Mouse (Mus musculus) liver, embryonic 11.5 days (tissue): ENCODE data around the gene Gpr182. TPM values are rescaled to one million over a fixed set of nuclear protein-coding genes. Genes with fewer than 3 reads are reported as not detected.
A peak's percentile ranks its signal among the peaks of the same experiment; 100 is the strongest.

Source experiments
- ATAC-seq: fragments of 200-750 bp; cut with Nextera tagmentation; replicated peaks from 2 replicates; pipeline ENCODE4 v1.8.0; 2017; ENCODE audit warnings: moderate number of reproducible peaks, mild to moderate bottlenecking, moderate TSS enrichment, moderate library complexity; ENCODE audit not compliant: low FRiP score
- DNase-seq: peaks from one replicate; pipeline ENCODE4 v3.0.0-alpha.2; 2017; ENCODE audit warnings: low spot score
- H3K27ac ChIP-seq: fragments of 300-500 bp; sonication (generic); 2 replicates; pipeline ENCODE4 v1.5.1; 2014; ENCODE audit warnings: mild to moderate bottlenecking, low read depth, low read length, control low read depth
- H3K27me3 ChIP-seq: fragments of 300-500 bp; sonication (generic); replicated peaks from 2 replicates; pipeline ENCODE4 v1.6.1; 2014; ENCODE audit warnings: low read length, mixed read lengths; ENCODE audit not compliant: control insufficient read depth, insufficient read depth
- H3K36me3 ChIP-seq: fragments of 300-500 bp; sonication (generic); 2 replicates; pipeline ENCODE4 v1.6.1; 2014; ENCODE audit warnings: mild to moderate bottlenecking, low read length, moderate library complexity, mixed read lengths; ENCODE audit not compliant: control insufficient read depth, insufficient read depth
- H3K4me1 ChIP-seq: fragments of 300-500 bp; sonication (generic); replicated peaks from 2 replicates; pipeline ENCODE4 v1.6.1; 2014; ENCODE audit warnings: low read length, mixed read lengths; ENCODE audit not compliant: control insufficient read depth, insufficient read depth
- H3K4me2 ChIP-seq: fragments of 300-500 bp; sonication (generic); 2 replicates; pipeline ENCODE4 v1.6.1; 2014; ENCODE audit warnings: mild to moderate bottlenecking, control low read depth, moderate library complexity
- H3K4me3 ChIP-seq: fragments of 300-500 bp; sonication (generic); 2 replicates; pipeline ENCODE4 v1.5.1; 2014; ENCODE audit warnings: low read depth, low read length, control low read depth
- H3K9ac ChIP-seq: fragments of 300-500 bp; sonication (generic); 2 replicates; pipeline ENCODE4 v1.6.1; 2014; ENCODE audit warnings: low read depth, low read length, control low read depth
- H3K9me3 ChIP-seq: fragments of 300-500 bp; sonication (generic); 2 replicates; pipeline ENCODE4 v1.6.1; 2016; ENCODE audit warnings: low read length, inconsistent platforms, mixed read lengths; ENCODE audit not compliant: control insufficient read depth
- WGBS: fragments of 180-500 bp; shearing (Covaris S2); extraction: QIAGEN DNeasy Blood & Tissue Kit; methylation state at CpG from one replicate; pipeline ENCODE4 v1.1.7; 2014; 5-methylcytosine and 5-hydroxymethylcytosine counted together
- polyA plus RNA-seq: library from polyadenylated mRNA; unstranded; fragments of >200 nt; fragmentation: Nextera tagmentation; extraction: Ambion mirVana; gene quantifications from 2 replicates; pipeline ENCODE4 v1.2.1, GENCODE M21; 2014

The Gpr182 gene
- polyA plus RNA-seq, 1 experiment from 2014 or later: 5.0 TPM

DNA sequence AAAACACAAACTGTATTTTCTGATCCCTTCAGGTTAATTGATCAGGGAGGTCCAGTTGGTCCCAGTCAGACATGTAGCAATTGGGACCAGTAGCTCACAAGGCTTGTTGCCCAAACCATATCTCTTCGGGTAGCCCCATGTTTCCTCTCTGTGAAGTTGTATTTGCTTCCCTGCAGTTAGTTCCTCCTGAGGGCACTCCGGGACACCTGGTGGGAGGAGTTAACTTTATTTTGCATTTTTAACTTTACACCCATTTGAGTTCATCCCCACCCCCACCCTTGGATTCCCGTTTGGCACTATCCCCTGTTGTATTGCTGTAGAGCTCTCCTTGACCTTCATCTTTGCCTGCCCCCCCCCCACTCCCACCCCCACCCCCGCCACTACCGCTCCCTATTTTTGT, 5.6 kb downstream of the Gpr182 start:
- no peaks in the 10 kb centered on the region for H3K27me3 ChIP-seq

DNA sequence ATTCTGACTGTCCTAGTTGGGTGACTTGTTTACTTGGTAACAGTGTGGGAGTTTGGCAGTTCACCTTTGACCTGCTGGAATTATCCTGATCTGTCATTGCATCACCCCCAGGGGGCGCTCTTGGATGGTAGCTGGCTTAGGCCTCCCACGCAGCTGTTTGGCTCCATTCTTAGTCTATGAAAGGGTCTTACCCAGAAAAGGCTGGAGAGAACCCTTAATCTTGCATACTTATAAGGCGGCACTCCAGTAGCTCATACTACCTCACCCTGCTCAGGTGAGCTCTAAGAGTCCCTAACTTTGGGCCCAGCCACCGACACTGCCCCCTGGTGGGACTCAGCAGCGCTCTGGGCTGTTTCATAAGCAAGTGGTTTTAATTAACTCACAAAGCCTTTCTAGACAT, 6.9 kb downstream of the Gpr182 start:
- no peak overlapping the region for H3K4me3 ChIP-seq
- no peak overlapping the region for H3K27ac ChIP-seq
- WGBS: 67% methylated on average over 5 of the region's 5 CpGs
- no peak overlapping the region for H3K4me2 ChIP-seq
- H3K36me3 ChIP-seq: peaks cover 43% of the 10 kb centered on the region
- no peak overlapping the region for H3K9ac ChIP-seq
- DNase-seq (no peak), ATAC-seq (no peak)
- no peaks in the 10 kb centered on the region for H3K27me3 ChIP-seq
- H3K9me3 ChIP-seq: no peaks in the 10 kb centered on the region
- H3K4me1 ChIP-seq: peaks cover 15% of the 10 kb centered on the region

More for the DNA sequence above, 5.6 kb downstream of the Gpr182 start:
- DNase-seq (no peak), ATAC-seq (no peak)
- Histone ChIP-seq H3K9ac (no peak overlapping the region), H3K9me3 (no peaks in the 10 kb centered on the region), H3K27ac (no peak overlapping the region), H3K4me3 (no peak overlapping the region), H3K4me2 (no peak overlapping the region), H3K36me3 (peaks cover 43% of the 10 kb centered on the region), H3K4me1 (peaks cover 14% of the 10 kb centered on the region)
- WGBS: 60% methylated on average over 5 of the region's 5 CpGs

DNA sequence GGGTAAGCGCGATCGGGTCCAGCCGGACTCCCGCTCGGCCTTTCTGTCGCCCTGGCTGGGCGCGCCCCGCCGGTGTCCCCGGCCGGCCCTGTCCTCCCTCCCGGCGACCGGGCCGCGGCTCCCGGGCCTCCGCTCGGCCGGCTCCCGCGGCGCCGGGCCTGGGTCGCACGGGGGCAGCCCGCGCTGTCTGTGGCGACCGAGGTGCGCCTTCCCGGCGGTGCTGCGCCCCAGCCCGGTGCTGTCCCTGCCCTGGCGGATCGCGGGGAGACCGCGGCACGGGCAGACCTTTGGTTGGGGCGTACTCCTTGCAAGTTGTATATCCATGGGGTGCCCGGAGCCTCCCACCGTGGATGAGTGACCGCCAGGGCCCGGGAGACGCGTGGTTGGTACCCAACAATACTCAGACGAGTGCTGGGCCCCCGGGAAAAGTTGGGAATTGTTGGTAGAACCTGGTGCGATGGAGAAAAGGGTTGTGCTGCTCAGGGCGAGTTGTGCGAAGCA, 11.8 kb downstream of the Gpr182 start:
- Histone ChIP-seq H3K4me3 (peak overlapping the region; percentile 96), H3K27ac (peak overlapping the region; percentile 79), H3K36me3 (peaks cover 30% of the 10 kb centered on the region), H3K4me2 (peak overlapping the region; percentile 88), H3K4me1 (peaks cover 31% of the 10 kb centered on the region), H3K9ac (peak overlapping the region; percentile 95), H3K9me3 (no peaks in the 10 kb centered on the region), H3K27me3 (no peaks in the 10 kb centered on the region)
- DNase-seq (peak; percentile 66), ATAC-seq (peak; percentile 47)
- WGBS: under 1% methylated on average over 53 of the region's 55 CpGs

DNA sequence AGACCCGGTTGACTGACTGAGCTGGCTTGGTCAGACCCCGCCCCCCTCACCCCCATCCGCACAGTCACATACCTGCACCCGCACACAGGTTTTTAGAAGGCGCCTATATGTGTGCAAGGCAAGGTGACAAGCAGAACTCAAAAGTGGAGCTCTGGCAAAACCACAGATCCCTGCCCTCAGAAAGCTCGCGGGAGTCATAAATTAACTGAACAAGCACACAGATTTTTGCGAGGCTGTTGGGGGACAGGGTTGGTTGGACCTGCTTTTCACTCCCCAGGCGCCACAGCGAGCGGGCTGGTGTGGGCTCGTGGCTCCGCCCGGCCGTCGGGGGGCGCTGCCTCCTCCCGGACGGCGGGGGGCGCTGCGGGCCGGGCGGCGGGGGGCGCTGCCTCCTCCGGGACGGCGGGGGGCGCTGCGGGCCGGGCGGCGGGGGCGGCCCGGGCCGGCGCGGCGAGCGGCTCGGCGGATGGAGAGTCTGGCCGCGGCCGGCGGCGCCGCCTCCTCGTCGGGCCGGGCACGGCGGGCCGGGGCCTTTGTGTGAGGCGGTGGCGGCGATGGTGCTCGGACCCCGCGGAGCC, 12.4 kb downstream of the Gpr182 start, which contains the start of gene Zbtb39:
Zbtb39 (plus strand) TSS at position 456 of the 578 bp plus-strand sequence.
- Histone ChIP-seq H3K9me3 (no peaks in the 10 kb centered on the region), H3K36me3 (peaks cover 26% of the 10 kb centered on the region), H3K27ac (peak within 1 kb of the TSS; percentile 79), H3K4me3 (peak within 1 kb of the TSS; percentile 96), H3K4me2 (peak within 1 kb of the TSS; percentile 88), H3K9ac (peak within 1 kb of the TSS; percentile 95), H3K27me3 (no peaks in the 10 kb centered on the region), H3K4me1 (peaks cover 35% of the 10 kb centered on the region)
- WGBS: under 1% methylated on average over 56 of the region's 61 CpGs
- ATAC-seq (peak; percentile 77), DNase-seq (peak; percentile 82)

DNA sequence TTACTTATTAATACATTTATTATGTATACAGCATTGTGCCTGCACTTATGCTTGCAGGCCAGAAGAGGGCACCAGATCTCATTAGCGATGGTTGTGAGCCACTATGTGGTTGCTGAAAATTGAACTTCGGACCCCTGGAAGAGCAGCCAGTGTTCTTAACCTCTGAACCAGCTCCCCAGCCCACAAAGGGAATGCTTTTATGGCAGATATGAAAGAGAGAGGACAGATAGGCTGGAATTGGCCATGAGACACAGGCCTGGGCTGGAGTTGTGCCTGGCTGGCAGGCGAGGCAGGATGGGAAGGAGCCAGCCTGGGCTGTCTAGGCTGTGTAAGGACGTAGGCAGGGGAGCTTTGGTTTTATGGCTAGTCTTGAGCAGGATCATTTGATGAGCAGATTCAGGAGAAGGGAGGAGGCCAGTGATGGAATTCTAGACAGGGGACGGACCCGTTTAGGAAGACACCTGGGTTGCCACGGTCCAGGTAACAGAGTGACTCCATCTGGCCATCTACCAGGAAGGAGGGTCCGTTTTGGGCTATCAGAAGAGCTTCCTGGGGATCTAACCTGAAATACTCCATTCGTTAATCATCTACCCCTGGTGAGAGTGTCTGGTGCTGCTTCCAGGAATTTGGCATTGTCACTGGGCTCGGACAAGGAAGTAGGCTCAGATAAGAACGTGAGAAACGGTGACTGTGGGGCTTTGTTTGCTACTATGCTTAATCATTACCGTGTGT, 13.2 kb downstream of the Gpr182 start:
- Histone ChIP-seq H3K9me3 (no peaks in the 10 kb centered on the region), H3K27ac (peak overlapping the region; percentile 79), H3K9ac (peak overlapping the region; percentile 41), H3K4me1 (peaks cover 41% of the 10 kb centered on the region), H3K4me2 (peak overlapping the region; percentile 88), H3K36me3 (peaks cover 18% of the 10 kb centered on the region), H3K4me3 (peak overlapping the region; percentile 96), H3K27me3 (no peaks in the 10 kb centered on the region)
- ATAC-seq (peak; percentile 44), DNase-seq (no peak)
- 32% methylated on average over 13 of the region's 13 CpGs for WGBS

DNA sequence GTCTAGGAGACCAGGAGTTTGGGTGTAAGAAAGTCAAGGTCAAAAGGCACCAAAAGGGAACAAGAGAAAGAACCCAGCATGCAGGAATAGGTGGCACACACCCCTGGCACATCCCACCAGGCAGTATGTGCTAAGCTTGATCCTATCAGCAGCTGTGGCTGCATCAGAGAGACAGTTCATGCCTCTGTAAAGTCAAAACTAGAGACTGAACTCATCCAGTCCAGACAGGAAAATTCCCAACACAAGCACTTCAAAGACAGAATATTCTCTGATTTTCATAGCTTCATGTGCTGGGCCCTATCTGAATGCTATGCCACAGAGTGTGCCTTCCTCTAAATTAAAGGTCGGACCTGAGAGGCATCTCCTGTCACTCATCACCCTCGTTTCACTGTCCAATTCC, 14.0 kb downstream of the Gpr182 start:
- H3K9ac ChIP-seq: no peak overlapping the region
- WGBS: 21% methylated on average over 2 of the region's 2 CpGs
- no peak overlapping the region for H3K4me3 ChIP-seq
- H3K27me3 ChIP-seq: no peaks in the 10 kb centered on the region
- H3K4me1 ChIP-seq: peaks cover 41% of the 10 kb centered on the region
- no peak for DNase-seq
- no peak for ATAC-seq
- no peak overlapping the region for H3K27ac ChIP-seq
- H3K4me2 ChIP-seq: no peak overlapping the region
- H3K36me3 ChIP-seq: peaks cover 10% of the 10 kb centered on the region
- H3K9me3 ChIP-seq: no peaks in the 10 kb centered on the region

DNA sequence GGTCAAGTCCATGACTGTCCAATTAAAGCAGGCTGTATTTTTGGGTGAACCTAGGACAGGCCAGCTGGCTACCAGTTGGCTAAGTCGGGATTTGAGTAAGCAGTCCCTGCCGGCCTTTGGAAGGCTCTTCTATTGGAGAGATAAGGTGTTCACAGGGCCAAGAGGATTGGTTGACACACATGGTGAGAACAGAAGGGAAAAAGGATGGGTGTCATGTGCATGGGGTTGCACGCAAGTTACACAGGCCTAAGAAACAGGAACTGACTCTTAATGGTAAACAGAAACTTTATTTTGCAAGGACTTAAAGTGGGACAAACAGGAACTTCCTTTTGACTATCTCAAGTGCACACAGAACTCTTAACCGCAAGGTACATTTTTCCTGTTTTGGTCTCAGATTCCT, 14.6 kb downstream of the Gpr182 start:
- DNase-seq (no peak), ATAC-seq (no peak)
- no peaks in the 10 kb centered on the region for H3K27me3 ChIP-seq
- H3K9ac ChIP-seq: no peak overlapping the region
- H3K36me3 ChIP-seq: peaks cover 4% of the 10 kb centered on the region; the same call in 1 of the 2 replicates
- no peak overlapping the region for H3K4me3 ChIP-seq
- H3K4me2 ChIP-seq: no peak overlapping the region
- H3K27ac ChIP-seq: no peak overlapping the region
- H3K4me1 ChIP-seq: peaks cover 41% of the 10 kb centered on the region
- 43% methylated on average over 4 of the region's 4 CpGs for WGBS
- H3K9me3 ChIP-seq: no peaks in the 10 kb centered on the region

DNA sequence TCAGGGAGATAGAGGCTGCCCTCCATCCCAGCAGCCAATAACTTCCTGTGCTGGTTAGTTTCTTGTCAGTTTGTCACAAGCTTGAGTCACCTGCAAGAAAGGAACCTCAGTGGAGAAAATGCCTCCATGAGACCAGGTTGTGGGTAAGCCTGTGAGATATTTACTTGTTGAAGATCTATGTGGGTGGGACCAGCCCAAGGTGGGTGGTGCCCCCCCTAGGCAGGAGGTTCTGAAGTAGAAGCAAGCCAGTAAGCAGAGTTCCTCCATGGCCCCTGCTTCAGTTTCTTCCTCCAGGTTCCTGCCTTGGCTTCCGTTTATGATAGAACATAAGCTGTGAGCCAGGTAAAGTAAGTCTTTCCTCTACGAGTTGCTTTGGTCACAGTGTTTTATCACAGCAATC, 15.3 kb downstream of the Gpr182 start:
- ATAC-seq (no peak), DNase-seq (no peak)
- H3K4me1 ChIP-seq: peaks cover 47% of the 10 kb centered on the region
- no peak overlapping the region for H3K4me2 ChIP-seq
- H3K4me3 ChIP-seq: no peak overlapping the region
- H3K9ac ChIP-seq: no peak overlapping the region
- 65% methylated on average over 2 of the region's 2 CpGs for WGBS
- no peaks in the 10 kb centered on the region for H3K9me3 ChIP-seq
- no peak overlapping the region; the same call in 1 of the 2 replicates for H3K27ac ChIP-seq
- H3K36me3 ChIP-seq: no peaks in the 10 kb centered on the region
- H3K27me3 ChIP-seq: no peaks in the 10 kb centered on the region
